Mouse (Mus musculus): ENCODE data around the gene Rangap1. TPM values are rescaled to one million over a fixed set of nuclear protein-coding genes. Genes with fewer than 3 reads are reported as not detected.

Rangap1 gene
- polyA plus RNA-seq, 1 experiment from 2014 or later = 121 TPM

- Histone ChIP-seq H3K9me3 (replicated peaks; ENCODE audit: control insufficient read depth, low read length) (no peaks in the 10 kb centered on the region), H3K36me3 (replicated peaks; ENCODE audit: control insufficient read depth, insufficient read depth, low read depth, low read length) (no peaks in the 10 kb centered on the region), H3K4me1 (ENCODE audit: control insufficient read depth, insufficient read depth, low read length) (peaks cover 3% of the 10 kb centered on the region), H3K27ac (replicated peaks; ENCODE audit: low read depth, low read length) (no peak overlapping the region), H3K4me2 (ENCODE audit: low read depth, low read length) (peak overlapping the region; percentile 99), H3K27me3 (ENCODE audit: control insufficient read depth, insufficient read depth, low read length) (peaks cover 32% of the 10 kb centered on the region), H3K4me3 (ENCODE audit: low read depth, low read length) (peak overlapping the region; percentile 59), H3K9ac (replicated peaks; ENCODE audit: low read length) (peak overlapping the region; percentile 77)
- WGBS = 4% methylated on average over 37 of the region's 41 CpGs
- DNase-seq (ENCODE audit: low spot score) (peak; percentile 7), ATAC-seq (replicated peaks; ENCODE audit: insufficient number of reproducible peaks, low FRiP score, low TSS enrichment, low read depth) (no peak; the same call in 1 of the 2 replicates)
Measured at GRCm38 (mm10) chr15:81693366-81693966, 51.9 kb downstream of the Rangap1 start.

- H3K36me3 ChIP-seq (replicated peaks; ENCODE audit: control insufficient read depth, insufficient read depth, low read depth, low read length) = peaks cover 4% of the 10 kb centered on the region
- no peak overlapping the region for H3K4me3 ChIP-seq (ENCODE audit: low read depth, low read length)
- WGBS = 95% methylated on average over 4 of the region's 4 CpGs
- H3K4me1 ChIP-seq (ENCODE audit: control insufficient read depth, insufficient read depth, low read length) = no peaks in the 10 kb centered on the region
- no peak overlapping the region for H3K27ac ChIP-seq (replicated peaks; ENCODE audit: low read depth, low read length)
- no peak for ATAC-seq (replicated peaks; ENCODE audit: insufficient number of reproducible peaks, low FRiP score, low TSS enrichment, low read depth)
- DNase-seq (ENCODE audit: low spot score) = no peak
- H3K9me3 ChIP-seq (replicated peaks; ENCODE audit: control insufficient read depth, low read length) = no peaks in the 10 kb centered on the region
- no peak overlapping the region for H3K4me2 ChIP-seq (ENCODE audit: low read depth, low read length)
- no peaks in the 10 kb centered on the region for H3K27me3 ChIP-seq (ENCODE audit: control insufficient read depth, insufficient read depth, low read length)
- H3K9ac ChIP-seq (replicated peaks; ENCODE audit: low read length) = no peak overlapping the region
Measured at GRCm38 (mm10) chr15:81680301-81680805, 65.0 kb downstream of the Rangap1 start.

DNA sequence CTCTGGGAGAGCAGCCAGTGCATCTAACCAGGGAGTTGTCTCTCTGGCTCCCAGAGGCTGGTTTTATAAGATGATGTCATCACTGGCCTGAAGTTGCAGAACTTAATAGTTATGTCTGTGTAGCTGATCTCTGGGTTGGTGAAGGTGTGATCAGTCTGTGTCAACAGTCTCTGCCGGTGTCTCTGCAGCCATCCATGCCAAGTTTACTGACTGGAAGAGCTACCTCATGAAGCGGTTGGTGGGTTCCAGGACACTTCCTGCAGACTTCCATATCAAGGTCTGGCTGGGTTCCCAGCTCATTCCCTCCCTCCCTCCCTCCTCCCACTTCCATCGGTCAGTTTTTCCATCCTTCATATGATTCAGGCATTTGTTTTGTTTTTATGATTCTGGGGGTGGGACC is 68.7 kb downstream of the Rangap1 start:
- no peaks in the 10 kb centered on the region; the same call in none of the 2 replicates for H3K36me3 ChIP-seq (replicated peaks; ENCODE audit: control insufficient read depth, insufficient read depth, low read depth, low read length)
- H3K27ac ChIP-seq (replicated peaks; ENCODE audit: low read depth, low read length) = no peak overlapping the region
- WGBS = 91% methylated on average over 3 of the region's 3 CpGs

DNA sequence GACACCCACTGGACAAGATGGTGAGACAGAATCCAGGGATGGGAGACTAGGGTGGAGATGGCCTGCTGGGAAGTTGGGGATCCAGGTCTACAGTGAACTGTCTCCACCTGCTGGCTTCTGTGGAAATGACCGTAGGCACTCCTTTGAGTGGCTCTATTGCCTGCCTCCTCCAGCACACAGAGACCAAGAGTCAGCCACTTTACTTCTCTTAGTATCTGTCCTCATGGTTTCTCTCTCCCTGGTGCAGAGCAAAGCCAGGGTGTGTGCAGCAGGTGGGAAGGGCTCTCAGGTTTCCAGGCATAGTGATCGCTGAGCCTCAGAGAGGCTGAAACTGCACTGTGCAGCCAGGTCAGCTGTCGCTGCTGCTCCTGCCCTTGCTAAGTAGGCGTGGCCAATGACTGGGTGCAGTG is 75.1 kb downstream of the Rangap1 start:
- peaks cover 5% of the 10 kb centered on the region for H3K36me3 ChIP-seq (replicated peaks; ENCODE audit: control insufficient read depth, insufficient read depth, low read depth, low read length)

More for the DNA sequence above, 68.7 kb downstream of the Rangap1 start:
- ATAC-seq (replicated peaks; ENCODE audit: insufficient number of reproducible peaks, low FRiP score, low TSS enrichment, low read depth) = no peak
- Histone ChIP-seq H3K4me2 (ENCODE audit: low read depth, low read length) (no peak overlapping the region), H3K27me3 (ENCODE audit: control insufficient read depth, insufficient read depth, low read length) (no peaks in the 10 kb centered on the region), H3K9me3 (replicated peaks; ENCODE audit: control insufficient read depth, low read length) (no peaks in the 10 kb centered on the region), H3K4me3 (ENCODE audit: low read depth, low read length) (no peak overlapping the region), H3K9ac (replicated peaks; ENCODE audit: low read length) (no peak overlapping the region), H3K4me1 (ENCODE audit: control insufficient read depth, insufficient read depth, low read length) (no peaks in the 10 kb centered on the region)
- DNase-seq (ENCODE audit: low spot score) = no peak

GRCm38 (mm10) chr15:81666957-81667356 is 78.4 kb downstream of the Rangap1 start:
- Histone ChIP-seq H3K4me2 (ENCODE audit: low read depth, low read length) (no peak overlapping the region), H3K4me3 (ENCODE audit: low read depth, low read length) (no peak overlapping the region), H3K27me3 (ENCODE audit: control insufficient read depth, insufficient read depth, low read length) (no peaks in the 10 kb centered on the region), H3K36me3 (replicated peaks; ENCODE audit: control insufficient read depth, insufficient read depth, low read depth, low read length) (peaks cover 5% of the 10 kb centered on the region), H3K9ac (replicated peaks; ENCODE audit: low read length) (no peak overlapping the region), H3K27ac (replicated peaks; ENCODE audit: low read depth, low read length) (no peak overlapping the region), H3K9me3 (replicated peaks; ENCODE audit: control insufficient read depth, low read length) (no peaks in the 10 kb centered on the region), H3K4me1 (ENCODE audit: control insufficient read depth, insufficient read depth, low read length) (0 out of 2 replicates have a peak, but pooled peaks cover 3% of the 10 kb centered on the region)
- no peak for DNase-seq (ENCODE audit: low spot score)
- no peak for ATAC-seq (replicated peaks; ENCODE audit: insufficient number of reproducible peaks, low FRiP score, low TSS enrichment, low read depth)
- 92% methylated on average over 10 of the region's 10 CpGs for WGBS

More for the DNA sequence above, 75.1 kb downstream of the Rangap1 start:
- ATAC-seq (replicated peaks; ENCODE audit: insufficient number of reproducible peaks, low FRiP score, low TSS enrichment, low read depth) (peak; percentile 56; the same call in 1 of the 2 replicates), DNase-seq (ENCODE audit: low spot score) (peak; percentile 70)
- no peak overlapping the region for H3K4me2 ChIP-seq (ENCODE audit: low read depth, low read length)
- no peak overlapping the region for H3K27ac ChIP-seq (replicated peaks; ENCODE audit: low read depth, low read length)
- no peak overlapping the region for H3K4me3 ChIP-seq (ENCODE audit: low read depth, low read length)
- no peaks in the 10 kb centered on the region for H3K9me3 ChIP-seq (replicated peaks; ENCODE audit: control insufficient read depth, low read length)
- H3K4me1 ChIP-seq (ENCODE audit: control insufficient read depth, insufficient read depth, low read length) = no peaks in the 10 kb centered on the region
- H3K9ac ChIP-seq (replicated peaks; ENCODE audit: low read length) = no peak overlapping the region
- WGBS = 86% methylated on average over 4 of the region's 4 CpGs
- no peaks in the 10 kb centered on the region for H3K27me3 ChIP-seq (ENCODE audit: control insufficient read depth, insufficient read depth, low read length)

GRCm38 (mm10) chr15:81663697-81664561 is 81.4 kb downstream of the Rangap1 start, which contains the start of gene L3mbtl2:
Gene L3mbtl2, plus strand, starts transcription at chr15:81663889.
- peak; percentile 96 for DNase-seq (ENCODE audit: low spot score)
- H3K9ac ChIP-seq (replicated peaks; ENCODE audit: low read length) = peak within 1 kb of the TSS; percentile 72
- no peaks in the 10 kb centered on the region for H3K9me3 ChIP-seq (replicated peaks; ENCODE audit: control insufficient read depth, low read length)
- H3K27ac ChIP-seq (replicated peaks; ENCODE audit: low read depth, low read length) = no peak within 1 kb of the TSS
- peak within 1 kb of the TSS; percentile 82 for H3K4me3 ChIP-seq (ENCODE audit: low read depth, low read length)
- H3K4me1 ChIP-seq (ENCODE audit: control insufficient read depth, insufficient read depth, low read length) = 0 out of 2 replicates have a peak, but pooled peaks cover 3% of the 10 kb centered on the region
- no peaks in the 10 kb centered on the region for H3K27me3 ChIP-seq (ENCODE audit: control insufficient read depth, insufficient read depth, low read length)
- 1% methylated on average over 55 of the region's 55 CpGs for WGBS
- peak; percentile 96 for ATAC-seq (replicated peaks; ENCODE audit: insufficient number of reproducible peaks, low FRiP score, low TSS enrichment, low read depth)
- peaks cover 5% of the 10 kb centered on the region; the same call in 1 of the 2 replicates for H3K36me3 ChIP-seq (replicated peaks; ENCODE audit: control insufficient read depth, insufficient read depth, low read depth, low read length)
- peak within 1 kb of the TSS; percentile 84 for H3K4me2 ChIP-seq (ENCODE audit: low read depth, low read length)

- Histone ChIP-seq H3K27me3 (ENCODE audit: control insufficient read depth, insufficient read depth, low read length) (no peaks in the 10 kb centered on the region), H3K4me3 (ENCODE audit: low read depth, low read length) (peak overlapping the region; percentile 82), H3K9me3 (replicated peaks; ENCODE audit: control insufficient read depth, low read length) (no peaks in the 10 kb centered on the region), H3K27ac (replicated peaks; ENCODE audit: low read depth, low read length) (no peak overlapping the region), H3K36me3 (replicated peaks; ENCODE audit: control insufficient read depth, insufficient read depth, low read depth, low read length) (peaks cover 2% of the 10 kb centered on the region; the same call in 1 of the 2 replicates), H3K9ac (replicated peaks; ENCODE audit: low read length) (no peak overlapping the region), H3K4me2 (ENCODE audit: low read depth, low read length) (peak overlapping the region; percentile 10; the same call in 1 of the 2 replicates), H3K4me1 (ENCODE audit: control insufficient read depth, insufficient read depth, low read length) (0 out of 2 replicates have a peak, but pooled peaks cover 3% of the 10 kb centered on the region)
- DNase-seq (ENCODE audit: low spot score) (no peak), ATAC-seq (replicated peaks; ENCODE audit: insufficient number of reproducible peaks, low FRiP score, low TSS enrichment, low read depth) (peak; percentile 4; the same call in 1 of the 2 replicates)
- 59% methylated on average over 10 of the region's 10 CpGs for WGBS
Measured at GRCm38 (mm10) chr15:81663281-81663680, 82.0 kb downstream of the Rangap1 start.
